Mouse (Mus musculus): ENCODE measurements at regions not wholly inside any gene's neighbourhood (a gene's known extent, or its start where the extent isn't known, plus 50 kb on each side); places are given as distances from the start of the nearest gene placed in this dataset.
"Not testable (repeated sequence)": the region's sequence is repeated elsewhere in the genome, so short reads cannot be mapped to it uniquely, and the experiment has no call there.

DNA sequence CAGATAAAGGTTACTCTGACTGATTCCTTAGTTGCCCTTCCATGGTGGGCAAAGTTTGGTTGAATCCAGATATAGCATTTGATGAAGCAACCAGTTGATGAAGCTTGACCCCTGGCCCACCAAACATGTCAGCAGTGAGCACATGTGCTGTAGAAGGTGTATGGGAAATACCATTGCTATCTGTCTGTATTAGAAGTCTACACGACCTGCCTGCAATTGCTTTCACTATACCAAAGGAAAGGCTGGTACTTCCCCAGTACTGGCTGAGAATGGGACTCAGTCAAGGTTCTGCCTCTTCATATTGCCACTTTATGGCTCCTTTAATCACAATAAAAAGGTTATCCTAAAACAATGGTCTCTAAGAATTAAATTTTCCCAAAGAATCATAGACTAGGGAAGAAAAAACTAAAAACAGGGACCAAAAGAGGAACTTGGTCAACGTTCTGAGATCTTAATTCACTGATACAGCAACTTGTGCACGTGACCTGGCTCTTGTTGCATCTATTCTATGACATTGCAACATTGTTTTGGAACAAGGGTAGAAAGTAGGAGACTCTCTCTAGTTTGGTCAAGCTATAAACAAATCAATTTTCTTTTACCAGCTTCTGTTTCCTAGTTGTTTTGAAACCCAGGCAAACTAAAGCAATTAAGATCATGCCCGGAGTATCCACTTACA is 284.0 kb downstream of the Rapgef2 start:
- Histone ChIP-seq H3K4me1 (no peaks in the 10 kb centered on the region), H3K4me3 (no peak overlapping the region), H3K36me3 (replicated peaks) (no peaks in the 10 kb centered on the region), H3K27me3 (ENCODE audit: poor library complexity, severe bottlenecking) (no peaks in the 10 kb centered on the region), H3K9me3 (no peaks in the 10 kb centered on the region), H3K27ac (no peak overlapping the region)
- DNase-seq (ENCODE audit: extremely low spot score, low spot score), result no peak
- 83% methylated on average over 4 of the region's 4 CpGs for WGBS

GRCm38 (mm10) chr3:79001754-79002153 is 284.6 kb downstream of the Rapgef2 start:
- H3K4me1 ChIP-seq, result no peaks in the 10 kb centered on the region
- no peak for DNase-seq (ENCODE audit: extremely low spot score, low spot score)
- 85% methylated on average over 4 of the region's 4 CpGs for WGBS
- H3K27me3 ChIP-seq (ENCODE audit: poor library complexity, severe bottlenecking), result no peaks in the 10 kb centered on the region
- no peaks in the 10 kb centered on the region for H3K36me3 ChIP-seq (replicated peaks)
- no peak overlapping the region for H3K4me3 ChIP-seq
- no peaks in the 10 kb centered on the region for H3K9me3 ChIP-seq
- H3K27ac ChIP-seq, result no peak overlapping the region

DNA sequence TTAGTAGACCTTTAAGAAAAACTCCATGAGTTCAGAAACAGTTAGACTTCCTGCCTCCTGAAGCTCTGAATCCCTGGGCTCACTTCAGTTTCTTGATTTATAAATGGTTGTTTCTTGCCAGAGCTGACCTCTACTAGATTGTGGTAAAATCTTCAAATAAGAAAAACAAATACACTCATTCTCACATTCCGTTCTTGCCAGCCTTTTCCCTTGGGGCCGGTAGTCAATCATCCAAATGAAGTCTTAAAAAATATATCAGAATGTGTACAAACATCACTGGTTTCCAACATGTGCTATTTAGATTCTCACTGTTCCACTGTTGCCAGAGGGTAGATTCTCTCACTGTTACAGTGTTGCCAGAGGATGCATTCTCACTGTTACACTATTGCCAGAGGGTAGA is 286.0 kb downstream of the Rapgef2 start:
- no peaks in the 10 kb centered on the region for H3K27me3 ChIP-seq (ENCODE audit: poor library complexity, severe bottlenecking)
- H3K36me3 ChIP-seq (replicated peaks), result no peaks in the 10 kb centered on the region
- 86% methylated on average over 2 of the region's 2 CpGs for WGBS
- DNase-seq (ENCODE audit: extremely low spot score, low spot score), result no peak
- H3K9me3 ChIP-seq, result no peaks in the 10 kb centered on the region
- H3K27ac ChIP-seq, result no peak overlapping the region
- no peak overlapping the region for H3K4me3 ChIP-seq
- no peaks in the 10 kb centered on the region for H3K4me1 ChIP-seq

- Histone ChIP-seq H3K36me3 (replicated peaks) (no peaks in the 10 kb centered on the region), H3K4me1 (no peaks in the 10 kb centered on the region), H3K4me3 (no peak overlapping the region), H3K9me3 (no peaks in the 10 kb centered on the region), H3K27me3 (ENCODE audit: poor library complexity, severe bottlenecking) (no peaks in the 10 kb centered on the region), H3K27ac (no peak overlapping the region)
- 73% methylated on average over 3 of the region's 3 CpGs for WGBS
- DNase-seq (ENCODE audit: extremely low spot score, low spot score), result no peak
These were observed 286.5 kb downstream of the Rapgef2 start for GRCm38 (mm10) chr3:78999803-79000202.

- no peaks in the 10 kb centered on the region for H3K4me1 ChIP-seq
- H3K36me3 ChIP-seq (replicated peaks), result no peaks in the 10 kb centered on the region
- 85% methylated on average over 2 of the region's 2 CpGs for WGBS
- DNase-seq (ENCODE audit: extremely low spot score, low spot score), result no peak
- no peak overlapping the region for H3K27ac ChIP-seq
- no peak overlapping the region for H3K4me3 ChIP-seq
- H3K9me3 ChIP-seq, result no peaks in the 10 kb centered on the region
- H3K27me3 ChIP-seq (ENCODE audit: poor library complexity, severe bottlenecking), result no peaks in the 10 kb centered on the region
These were observed 298.2 kb downstream of the Rapgef2 start for GRCm38 (mm10) chr3:78988120-78988519.

- no peak overlapping the region for H3K27ac ChIP-seq
- no peaks in the 10 kb centered on the region for H3K36me3 ChIP-seq (replicated peaks)
- H3K27me3 ChIP-seq (ENCODE audit: poor library complexity, severe bottlenecking), result no peaks in the 10 kb centered on the region
- no peaks in the 10 kb centered on the region for H3K9me3 ChIP-seq
- WGBS, result 79% methylated on average over 7 of the region's 7 CpGs
- no peak overlapping the region for H3K4me3 ChIP-seq
- DNase-seq (ENCODE audit: extremely low spot score, low spot score), result no peak
- H3K4me1 ChIP-seq, result no peaks in the 10 kb centered on the region
These were observed 299.6 kb downstream of the Rapgef2 start for GRCm38 (mm10) chr3:78986726-78987125.

- H3K36me3 ChIP-seq (replicated peaks), result no peaks in the 10 kb centered on the region
- H3K27ac ChIP-seq, result no peak overlapping the region
- no peaks in the 10 kb centered on the region for H3K27me3 ChIP-seq (ENCODE audit: poor library complexity, severe bottlenecking)
- H3K9me3 ChIP-seq, result no peaks in the 10 kb centered on the region
- no peaks in the 10 kb centered on the region for H3K4me1 ChIP-seq
- DNase-seq (ENCODE audit: extremely low spot score, low spot score), result no peak
- WGBS, result 85% methylated on average over 3 of the region's 3 CpGs
- no peak overlapping the region for H3K4me3 ChIP-seq
These were observed 305.3 kb downstream of the Rapgef2 start for GRCm38 (mm10) chr3:78981057-78981456.

- H3K9me3 ChIP-seq, result no peaks in the 10 kb centered on the region
- H3K27ac ChIP-seq, result no peak overlapping the region
- H3K27me3 ChIP-seq (ENCODE audit: poor library complexity, severe bottlenecking), result no peaks in the 10 kb centered on the region
- no peak for DNase-seq (ENCODE audit: extremely low spot score, low spot score)
- H3K36me3 ChIP-seq (replicated peaks), result no peaks in the 10 kb centered on the region
- H3K4me1 ChIP-seq, result no peaks in the 10 kb centered on the region
- 90% methylated on average over 4 of the region's 4 CpGs for WGBS
- H3K4me3 ChIP-seq, result no peak overlapping the region
These were observed 307.5 kb downstream of the Rapgef2 start for GRCm38 (mm10) chr3:78978781-78979180.

DNA sequence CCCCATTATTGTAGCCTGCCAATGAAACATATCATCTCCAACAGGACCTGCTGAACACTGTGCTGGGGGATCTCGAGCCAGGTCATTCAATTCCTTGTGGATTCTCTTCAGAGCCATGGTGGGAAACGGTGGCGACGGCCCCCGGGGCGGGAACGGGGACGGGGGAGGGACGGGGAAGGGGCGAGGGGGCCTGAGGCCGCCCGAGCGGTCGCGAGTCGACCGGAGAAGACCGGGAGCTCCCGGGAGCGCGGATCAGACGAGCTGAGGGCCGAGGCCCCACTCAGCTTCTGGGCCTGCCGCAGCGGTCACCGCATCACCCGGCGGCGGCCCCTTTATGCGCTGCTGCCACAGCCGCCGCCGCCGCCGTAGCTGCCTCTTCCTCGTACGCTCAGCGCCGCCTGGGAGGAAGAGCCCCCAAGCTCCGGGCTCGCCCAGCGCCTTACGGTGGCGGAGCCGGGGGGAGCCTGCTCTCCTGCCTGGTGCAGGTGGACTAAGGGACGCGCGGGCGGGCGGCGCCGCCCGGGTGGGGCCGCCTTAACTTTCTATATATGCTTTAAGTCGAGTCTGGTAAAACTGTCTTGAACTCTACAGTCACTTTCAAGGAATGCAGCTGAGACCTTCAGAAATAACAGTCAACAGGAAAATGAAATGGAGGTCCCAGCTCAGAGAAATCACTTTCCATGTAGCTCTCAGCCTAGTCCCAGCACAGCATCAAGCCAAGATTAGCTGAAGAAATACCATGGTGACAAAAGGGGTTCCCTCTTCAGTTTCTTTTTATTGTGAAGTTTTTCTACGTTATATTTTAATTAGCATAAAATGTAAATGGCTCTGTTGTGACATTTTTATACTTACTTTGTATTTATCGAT is 319.4 kb downstream of the Rapgef2 start:
- peak; percentile 33 for DNase-seq (ENCODE audit: extremely low spot score, low spot score)
- H3K27ac ChIP-seq, result peak overlapping the region; percentile 84
- not testable (repeated sequence) for H3K36me3 ChIP-seq (replicated peaks)

DNA sequence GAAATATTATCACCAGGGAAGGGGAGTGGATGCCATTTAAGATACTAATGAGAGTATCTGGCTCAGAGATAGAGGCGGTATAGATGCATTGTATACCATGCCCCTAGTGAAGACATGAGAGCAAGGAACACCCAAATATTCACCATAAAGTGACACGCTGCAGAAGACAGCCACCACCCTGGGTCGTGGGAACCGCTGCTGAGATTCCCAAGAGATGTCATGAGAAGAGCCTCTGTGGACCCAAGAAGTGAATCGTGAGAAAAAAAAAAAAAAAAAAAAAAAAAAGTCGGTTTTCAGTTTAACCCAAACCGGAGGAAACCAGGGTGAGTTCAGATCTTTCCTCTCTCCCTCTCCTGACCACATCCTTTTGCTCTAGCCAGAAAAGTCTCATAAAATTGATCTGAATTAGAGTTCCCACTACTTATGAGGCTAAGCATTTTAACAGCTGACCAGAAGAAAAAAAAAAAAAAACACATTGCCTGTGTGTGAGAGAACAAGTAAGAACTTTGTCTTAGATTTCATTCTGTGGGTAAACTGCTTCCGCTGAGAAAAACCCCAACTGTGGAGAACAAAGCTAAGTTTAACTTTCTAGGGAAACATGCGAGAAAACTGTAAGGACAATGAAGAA is 322.0 kb downstream of the Rapgef2 start:
- Histone ChIP-seq H3K4me1 (no peaks in the 10 kb centered on the region), H3K4me3 (no peak overlapping the region), H3K27ac (no peak overlapping the region), H3K9me3 (no peaks in the 10 kb centered on the region), H3K36me3 (replicated peaks) (no peaks in the 10 kb centered on the region), H3K27me3 (ENCODE audit: poor library complexity, severe bottlenecking) (peaks cover 12% of the 10 kb centered on the region)
- 91% methylated on average over 9 of the region's 9 CpGs for WGBS
- no peak for DNase-seq (ENCODE audit: extremely low spot score, low spot score)

More for the DNA sequence above, 319.4 kb downstream of the Rapgef2 start:
- not testable (repeated sequence) for H3K4me1 ChIP-seq, H3K9me3 ChIP-seq
- 4% methylated on average over 47 of the region's 57 CpGs for WGBS
- Histone ChIP-seq H3K27me3 (ENCODE audit: poor library complexity, severe bottlenecking) (peaks cover 12% of the 10 kb centered on the region), H3K4me3 (peak overlapping the region; percentile 55)

DNA sequence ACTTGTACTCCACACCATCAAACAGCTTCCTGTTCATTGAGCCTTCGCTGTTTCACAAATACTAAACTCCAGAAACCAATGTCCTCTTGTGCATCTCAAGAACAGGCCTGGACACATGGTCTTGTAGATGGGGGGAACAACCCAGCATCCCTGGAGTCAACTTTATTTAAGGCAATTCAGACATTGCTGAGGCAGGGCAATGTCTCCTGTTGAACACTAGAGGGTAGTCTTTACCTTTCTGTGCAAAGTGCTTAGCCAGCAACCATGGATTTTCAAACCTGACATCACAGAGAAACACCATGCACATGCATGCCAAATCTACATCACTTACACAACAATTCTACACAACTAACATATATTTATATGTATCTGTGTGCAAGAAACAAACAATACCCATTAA is 327.5 kb downstream of the Rapgef2 start:
- H3K4me1 ChIP-seq, result no peaks in the 10 kb centered on the region
- H3K27me3 ChIP-seq (ENCODE audit: poor library complexity, severe bottlenecking), result no peaks in the 10 kb centered on the region
- DNase-seq (ENCODE audit: extremely low spot score, low spot score), result no peak
- 31% methylated on average over 1 of the region's 1 CpGs for WGBS
- no peak overlapping the region for H3K4me3 ChIP-seq
- no peaks in the 10 kb centered on the region for H3K9me3 ChIP-seq
- no peaks in the 10 kb centered on the region for H3K36me3 ChIP-seq (replicated peaks)
- no peak overlapping the region for H3K27ac ChIP-seq

DNA sequence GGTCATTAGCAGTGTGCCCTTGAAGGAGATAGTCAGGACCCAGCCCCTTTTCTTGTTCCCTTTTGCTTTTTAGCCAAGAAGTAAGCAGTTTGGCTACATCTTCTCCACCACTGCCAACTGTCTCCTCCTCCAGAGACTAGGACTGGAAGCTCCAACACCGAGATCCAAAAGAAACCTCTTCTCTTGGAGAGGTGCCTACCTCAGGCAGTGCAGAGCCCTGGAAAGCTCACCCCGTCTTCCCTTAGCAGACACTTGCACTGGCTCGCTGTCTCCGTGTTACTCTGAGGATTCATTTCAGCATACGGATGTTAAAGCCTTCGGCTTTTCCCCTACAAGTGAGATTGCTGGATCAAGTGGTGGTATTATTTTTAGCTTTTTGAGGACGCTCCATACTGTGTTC is 331.0 kb downstream of the Rapgef2 start:
- H3K4me3 ChIP-seq, result no peak overlapping the region
- no peaks in the 10 kb centered on the region for H3K27me3 ChIP-seq (ENCODE audit: poor library complexity, severe bottlenecking)
- H3K36me3 ChIP-seq (replicated peaks), result no peaks in the 10 kb centered on the region
- no peaks in the 10 kb centered on the region for H3K4me1 ChIP-seq
- 91% methylated on average over 7 of the region's 7 CpGs for WGBS
- H3K9me3 ChIP-seq, result no peaks in the 10 kb centered on the region
- DNase-seq (ENCODE audit: extremely low spot score, low spot score), result no peak
- no peak overlapping the region for H3K27ac ChIP-seq

GRCm38 (mm10) chr3:78949385-78949784 is 336.9 kb downstream of the Rapgef2 start:
- not testable (repeated sequence) for DNase-seq (ENCODE audit: extremely low spot score, low spot score); H3K27me3 ChIP-seq (ENCODE audit: poor library complexity, severe bottlenecking); H3K4me1 ChIP-seq; H3K9me3 ChIP-seq; H3K4me3 ChIP-seq; H3K27ac ChIP-seq; H3K36me3 ChIP-seq (replicated peaks)
- WGBS, result 79% methylated on average over 6 of the region's 7 CpGs
